Mouse (Mus musculus) spleen, adult 2 months (tissue): Measurements from ENCODE around the gene Rmdn3. TPM values are rescaled to one million over a fixed set of nuclear protein-coding genes. Genes with fewer than 3 reads are reported as not detected.

Experiments
- DNase-seq, 2 experiments: peaks; one replicate each; pipeline versions ENCODE4 v3.0.0 to v3.0.0-alpha.2; 2012 to 2021; ENCODE audit warnings: low spot score in 2 of 2, low read depth in 1 of 2
- H3K27ac ChIP-seq: fragments of 200-500 bp; 2 replicates; pipeline ENCODE4 v1.5.1; 2012; ENCODE audit warnings: low read length, inconsistent platforms; ENCODE audit not compliant: insufficient read depth
- H3K27me3 ChIP-seq: fragments of 200-500 bp; 2 replicates; pipeline ENCODE4 v1.6.1; 2012; ENCODE audit warnings: mild to moderate bottlenecking, moderate library complexity, low read length, inconsistent platforms; ENCODE audit not compliant: control insufficient read depth, insufficient read depth
- H3K36me3 ChIP-seq: fragments of 200-500 bp; 2 replicates; pipeline ENCODE4 v1.6.1; 2012; ENCODE audit warnings: mild to moderate bottlenecking, low read length, inconsistent platforms; ENCODE audit not compliant: control insufficient read depth, insufficient read depth
- H3K4me1 ChIP-seq: fragments of 200-500 bp; 2 replicates; pipeline ENCODE4 v1.6.1; 2011; ENCODE audit warnings: inconsistent platforms; ENCODE audit not compliant: control insufficient read depth, insufficient read depth, insufficient read length
- H3K4me3 ChIP-seq: fragments of 200-500 bp; 2 replicates; pipeline ENCODE4 v1.5.1; 2011; ENCODE audit warnings: mild to moderate bottlenecking, inconsistent platforms; ENCODE audit not compliant: insufficient read depth, insufficient read length; ENCODE audit errors: extremely low read depth
- CTCF ChIP-seq: fragments of 200-500 bp; IDR thresholded peaks from 2 replicates; pipeline ENCODE4 v1.5.1; 2011; ENCODE audit warnings: mild to moderate bottlenecking, inconsistent platforms; ENCODE audit not compliant: insufficient read depth, insufficient read length, insufficient replicate concordance; ENCODE audit errors: extremely low read depth
- POLR2A ChIP-seq: fragments of 200-500 bp; IDR thresholded peaks from 2 replicates; pipeline ENCODE4 v1.6.1; 2011; ENCODE audit warnings: low read depth, low read length, inconsistent platforms
- WGBS: fragments of 180-500 bp; shearing (Covaris S2); methylation state at CpG from one replicate; pipeline ENCODE4 v1.1.7; 2018; 5-methylcytosine and 5-hydroxymethylcytosine counted together
- polyA plus RNA-seq: library from polyadenylated mRNA; depleted of rRNA; stranded (reverse); fragments of >200 nt; gene quantifications from 2 replicates; pipeline ENCODE4 v1.2.3, GENCODE M21; 2012

Rmdn3 gene
- polyA plus RNA-seq, 1 experiment: 10.1 TPM

DNA sequence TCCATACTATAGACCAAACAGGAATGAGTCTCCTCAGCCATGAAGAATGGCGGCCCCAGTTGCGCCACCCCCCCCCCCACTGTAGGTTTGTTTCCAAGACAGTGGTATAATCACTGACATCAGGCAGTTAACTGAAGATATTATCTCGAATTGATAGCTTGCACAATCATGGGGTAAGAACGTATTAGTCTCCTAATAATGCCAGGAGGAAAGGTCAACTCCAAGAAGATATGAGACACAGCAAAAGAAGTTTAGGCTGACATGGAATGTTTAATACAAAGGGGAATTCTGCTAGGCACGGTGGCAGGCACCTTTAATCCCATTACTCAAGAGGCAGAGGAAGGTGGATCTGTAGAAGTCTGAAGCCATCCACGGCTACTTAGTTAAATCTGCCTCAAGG is 10.4 kb downstream of the Rmdn3 start:
- no peak for DNase-seq
- Histone ChIP-seq H3K4me1 (no peaks in the 10 kb centered on the region), H3K27ac (no peak overlapping the region), H3K36me3 (peaks cover 48% of the 10 kb centered on the region), H3K27me3 (no peaks in the 10 kb centered on the region), H3K4me3 (no peak overlapping the region)
- WGBS: 89% methylated on average over 6 of the region's 6 CpGs
- TF ChIP-seq CTCF (no peak), POLR2A (no peak)

DNA sequence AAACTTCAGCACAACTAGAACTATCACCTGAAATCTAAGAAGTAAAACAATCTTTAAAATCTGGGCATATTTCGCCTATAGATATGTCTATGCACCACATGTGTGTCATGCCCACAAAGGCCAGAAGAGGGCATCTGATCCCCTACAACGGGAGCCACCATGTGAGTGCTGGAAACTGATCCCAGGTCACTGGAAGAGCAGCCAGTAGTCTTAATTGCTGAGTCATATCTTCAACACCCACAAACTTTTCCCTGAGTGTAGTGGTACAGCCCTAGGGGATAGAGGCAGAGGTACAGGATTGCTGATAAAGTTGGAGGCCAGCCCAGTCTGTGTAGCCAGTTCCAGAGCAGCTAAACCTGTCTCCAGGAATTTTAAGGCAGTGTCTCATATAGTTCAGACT is 11.6 kb downstream of the Rmdn3 start:
- Histone ChIP-seq H3K4me1 (no peaks in the 10 kb centered on the region), H3K36me3 (peaks cover 45% of the 10 kb centered on the region), H3K4me3 (no peak overlapping the region), H3K27me3 (no peaks in the 10 kb centered on the region), H3K27ac (no peak overlapping the region)
- no peak for TF ChIP-seq POLR2A
- peak; percentile 1; the same call in 1 of the 2 replicates for TF ChIP-seq CTCF
- no peak for DNase-seq
- WGBS: 88% methylated on average over 2 of the region's 2 CpGs

DNA sequence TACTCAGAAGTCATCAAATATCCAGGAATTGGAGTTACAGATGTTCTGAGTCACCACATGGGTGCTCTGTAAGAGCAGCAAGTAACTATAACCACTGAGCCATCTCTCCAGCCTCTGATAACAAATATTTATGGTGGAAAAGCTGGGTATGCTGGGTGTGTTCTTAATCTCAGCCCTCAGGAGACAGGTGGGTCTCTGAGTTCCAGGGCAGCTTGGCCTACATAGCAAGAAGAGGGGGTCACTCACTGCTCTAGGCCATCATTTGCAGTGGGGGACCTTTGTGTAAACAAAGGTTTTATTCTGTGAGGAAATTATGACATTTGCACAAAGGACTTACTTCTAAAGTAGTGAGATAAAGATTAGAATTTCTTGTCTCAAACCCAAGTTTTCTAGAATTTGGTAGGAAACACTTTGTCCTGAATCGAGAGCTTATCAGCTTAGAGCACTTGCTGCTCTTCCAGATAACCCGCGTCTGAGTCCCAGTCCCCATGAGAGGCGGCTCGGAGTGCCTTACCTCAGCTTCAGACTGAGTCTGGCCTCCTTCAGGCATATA is 20.4 kb downstream of the Rmdn3 start:
- Histone ChIP-seq H3K4me1 (no peaks in the 10 kb centered on the region), H3K36me3 (peaks cover 26% of the 10 kb centered on the region), H3K27me3 (no peaks in the 10 kb centered on the region), H3K4me3 (no peak overlapping the region), H3K27ac (no peak overlapping the region)
- TF ChIP-seq POLR2A (no peak), CTCF (no peak)
- no peak for DNase-seq
- WGBS: 76% methylated on average over 5 of the region's 5 CpGs

DNA sequence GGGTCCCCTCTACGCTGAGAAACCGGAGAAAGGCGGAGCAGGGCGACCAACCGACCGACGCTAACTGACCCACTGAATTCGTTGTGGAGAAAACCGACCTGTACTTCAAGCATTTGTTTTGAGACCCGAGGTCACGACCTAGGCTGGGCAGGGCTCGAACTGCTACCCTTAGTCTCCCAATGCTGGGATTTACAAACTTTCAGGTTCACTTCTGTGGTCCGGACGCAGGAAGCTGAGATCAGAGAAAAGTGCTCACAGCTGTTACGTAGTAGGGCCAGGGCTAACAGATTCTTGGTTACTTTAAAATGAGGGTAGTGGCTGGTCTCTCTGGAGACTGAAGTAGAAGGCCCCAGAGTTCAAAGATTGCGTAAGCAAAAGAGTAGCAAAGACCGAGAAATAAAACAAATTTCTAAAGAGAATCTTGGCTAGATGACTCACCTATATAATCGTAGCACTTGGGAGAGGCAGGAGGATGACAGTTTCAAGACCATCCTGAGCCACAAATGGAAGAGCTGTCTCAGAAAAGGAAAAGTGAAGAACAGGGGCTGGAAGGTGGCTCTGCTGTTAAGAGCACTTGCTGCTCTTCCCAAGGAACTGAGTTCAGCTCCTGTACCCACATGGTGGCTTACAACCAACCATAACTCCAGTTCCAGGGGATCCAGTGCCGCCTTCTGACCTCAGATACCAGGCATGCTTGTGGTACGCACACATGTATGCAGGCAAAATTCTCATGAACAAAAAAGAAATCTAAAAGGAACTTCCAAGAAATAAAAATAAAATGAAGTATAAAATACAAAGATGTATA is 43.5 kb downstream of the Rmdn3 start:
- H3K4me3 ChIP-seq: peak overlapping the region; percentile 87
- no peak overlapping the region for H3K27ac ChIP-seq
- WGBS: 9% methylated on average over 20 of the region's 20 CpGs
- H3K4me1 ChIP-seq: peaks cover 5% of the 10 kb centered on the region; the same call in 1 of the 2 replicates
- H3K27me3 ChIP-seq: no peaks in the 10 kb centered on the region
- TF ChIP-seq CTCF: no peak
- no peak for TF ChIP-seq POLR2A
- H3K36me3 ChIP-seq: no peaks in the 10 kb centered on the region
- DNase-seq: no peak

DNA sequence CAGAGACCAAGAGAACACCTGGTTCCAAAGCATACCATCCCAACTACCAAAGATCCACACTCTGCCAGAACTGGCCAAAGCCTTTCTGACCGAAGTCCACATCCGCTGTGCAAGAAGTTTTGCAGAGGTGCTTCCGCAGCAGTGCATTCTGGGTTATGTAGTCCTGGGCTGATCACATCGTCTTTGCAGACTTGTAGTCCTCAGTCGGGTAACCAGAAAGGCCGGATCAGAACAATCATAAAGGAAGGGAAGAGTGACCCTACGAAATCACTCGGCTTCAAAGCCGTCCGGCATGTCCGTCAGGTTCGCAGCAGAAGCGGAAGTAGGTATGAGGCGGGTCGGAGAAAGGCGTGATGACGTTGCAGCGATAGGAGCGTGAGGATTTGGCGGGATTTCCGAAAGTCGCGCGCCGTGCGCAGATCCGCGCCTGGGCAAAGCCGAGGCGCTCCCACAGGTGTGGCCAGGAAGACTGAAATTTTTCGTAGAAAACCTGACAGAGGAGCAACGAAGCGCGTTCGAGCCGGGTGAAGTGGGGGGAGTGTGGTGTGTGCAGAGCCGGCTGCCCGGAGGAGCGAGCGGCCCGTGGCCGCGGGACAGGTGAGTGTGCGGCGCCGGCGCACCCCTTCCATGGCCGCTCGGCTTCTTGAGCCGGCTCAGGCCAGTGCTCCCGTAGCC is 44.3 kb downstream of the Rmdn3 start, which contains the start of gene Rad51:
TSS of gene Rad51 (plus strand) at position 356 of the 675 bp plus-strand sequence.
- peak within 1 kb of the TSS; percentile 87 for H3K4me3 ChIP-seq
- under 1% methylated on average over 51 of the region's 51 CpGs for WGBS
- TF ChIP-seq CTCF (no peak), POLR2A (peak; percentile 56; the same call in 1 of the 2 replicates)
- H3K4me1 ChIP-seq: peaks cover 5% of the 10 kb centered on the region; the same call in 1 of the 2 replicates
- peak; percentile 72 to 77 for DNase-seq
- H3K27me3 ChIP-seq: no peaks in the 10 kb centered on the region
- H3K27ac ChIP-seq: peak within 1 kb of the TSS; percentile 96
- no peaks in the 10 kb centered on the region for H3K36me3 ChIP-seq

DNA sequence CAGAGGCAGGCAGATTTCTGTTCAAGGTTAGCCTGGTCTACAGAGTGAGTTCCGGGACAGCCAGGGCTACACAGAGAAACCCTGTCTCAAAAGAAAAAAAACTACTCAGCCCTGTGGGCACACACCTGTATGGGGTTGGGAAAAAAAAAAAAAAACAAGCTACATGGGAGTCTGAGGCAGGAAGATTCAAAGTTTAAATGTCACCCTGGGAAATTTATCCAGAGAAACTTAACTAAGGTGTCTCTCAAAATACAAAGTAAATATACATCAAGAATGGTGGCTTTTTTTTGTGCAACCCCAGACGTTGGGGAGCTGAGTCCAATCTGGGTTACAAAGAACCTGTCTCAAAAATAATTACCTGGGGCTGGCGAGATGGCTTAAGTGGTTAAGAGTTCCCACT is 45.8 kb downstream of the Rmdn3 start:
- DNase-seq: no peak
- WGBS: 94% methylated on average over 3 of the region's 3 CpGs
- Histone ChIP-seq H3K36me3 (no peaks in the 10 kb centered on the region), H3K27ac (no peak overlapping the region), H3K4me3 (no peak overlapping the region), H3K27me3 (no peaks in the 10 kb centered on the region), H3K4me1 (peaks cover 5% of the 10 kb centered on the region; the same call in 1 of the 2 replicates)
- TF ChIP-seq CTCF (no peak), POLR2A (no peak)
